Mouse (Mus musculus) hindbrain, embryonic 14.5 days (tissue): ENCODE measurements at regions not wholly inside any gene's neighbourhood (a gene's known extent, or its start where the extent isn't known, plus 50 kb on each side); places are given as distances from the start of the nearest gene placed in this dataset.

ENCODE experiments used
- ATAC-seq: fragments of 200-750 bp; cut with Nextera tagmentation; 2 replicates; pipeline ENCODE4 v1.8.0; 2017; ENCODE audit warnings: moderate number of reproducible peaks, mild to moderate bottlenecking, moderate TSS enrichment, moderate library complexity; ENCODE audit not compliant: low FRiP score
- DNase-seq: peaks from one replicate; pipeline ENCODE4 v3.0.0-alpha.2; 2015; ENCODE audit warnings: low spot score
- H3K27ac ChIP-seq: fragments of 300-500 bp; sonication (generic); 2 replicates; pipeline ENCODE4 v1.5.1; 2014; ENCODE audit warnings: mild to moderate bottlenecking, moderate library complexity
- H3K27me3 ChIP-seq: fragments of 300-500 bp; sonication (generic); 2 replicates; pipeline ENCODE4 v1.6.1; 2014; ENCODE audit warnings: mild to moderate bottlenecking, low read length, mixed read lengths; ENCODE audit not compliant: control insufficient read depth, insufficient read depth
- H3K36me3 ChIP-seq: fragments of 300-500 bp; sonication (generic); replicated peaks from 2 replicates; pipeline ENCODE4 v1.6.1; 2014; ENCODE audit not compliant: control insufficient read depth, insufficient read depth
- H3K4me1 ChIP-seq: fragments of 300-500 bp; sonication (generic); replicated peaks from 2 replicates; pipeline ENCODE4 v1.6.1; 2014; ENCODE audit warnings: antibody characterized with exemption, low read length, mixed read lengths; ENCODE audit not compliant: control insufficient read depth, insufficient read depth
- H3K4me2 ChIP-seq: fragments of 300-500 bp; sonication (generic); replicated peaks from 2 replicates; pipeline ENCODE4 v1.6.1; 2014; ENCODE audit warnings: mild to moderate bottlenecking, moderate library complexity
- H3K4me3 ChIP-seq: fragments of 300-500 bp; sonication (generic); replicated peaks from 2 replicates; pipeline ENCODE4 v1.5.1; 2014; ENCODE audit warnings: mild to moderate bottlenecking, low read length
- H3K9ac ChIP-seq: fragments of 300-500 bp; sonication (generic); 2 replicates; pipeline ENCODE4 v1.6.1; 2014
- H3K9me3 ChIP-seq: fragments of 300-500 bp; sonication (generic); 2 replicates; pipeline ENCODE4 v1.6.1; 2016; ENCODE audit warnings: low read length; ENCODE audit not compliant: control insufficient read depth
- WGBS: fragments of 180-500 bp; shearing (Covaris S2); extraction: QIAGEN DNeasy Blood & Tissue Kit; methylation state at CpG from one replicate; pipeline ENCODE4 v1.1.7; 2014; 5-methylcytosine and 5-hydroxymethylcytosine counted together

- Histone ChIP-seq H3K36me3 (no peaks in the 10 kb centered on the region), H3K4me3 (no peak overlapping the region), H3K9me3 (no peaks in the 10 kb centered on the region), H3K27ac (no peak overlapping the region), H3K9ac (no peak overlapping the region), H3K4me1 (no peaks in the 10 kb centered on the region), H3K27me3 (no peaks in the 10 kb centered on the region), H3K4me2 (no peak overlapping the region)
- WGBS: 74% methylated on average over 3 of the region's 3 CpGs
- ATAC-seq (no peak), DNase-seq (no peak)
Observed at GRCm38 (mm10) chr12:88652001-88652719, 70.5 kb upstream of the Nrxn3 start.
